Mouse (Mus musculus) heart, adult 8-10 months (tissue): ENCODE data around the gene Capn11. TPM values are rescaled to one million over a fixed set of nuclear protein-coding genes. Genes with fewer than 3 reads are reported as not detected.

ENCODE experiments used
- DNase-seq: peaks from one replicate; pipeline ENCODE4 v3.0.0; 2022; ENCODE audit warnings: low spot score
- total RNA-seq, 4 experiments: library from RNA; stranded (reverse); gene quantifications; 2 replicates each; pipeline ENCODE4 v1.2.4; 2022

Capn11 gene
- under 1 TPM in 1 of 4 experiments, not detected in 3; 0.97 TPM for total RNA-seq

- no peak for DNase-seq
Observed at GRCm38 (mm10) chr17:45659225-45659624, at the start of gene Capn11. Gene Capn11 (minus strand): TSS chr17:45659325.

DNA sequence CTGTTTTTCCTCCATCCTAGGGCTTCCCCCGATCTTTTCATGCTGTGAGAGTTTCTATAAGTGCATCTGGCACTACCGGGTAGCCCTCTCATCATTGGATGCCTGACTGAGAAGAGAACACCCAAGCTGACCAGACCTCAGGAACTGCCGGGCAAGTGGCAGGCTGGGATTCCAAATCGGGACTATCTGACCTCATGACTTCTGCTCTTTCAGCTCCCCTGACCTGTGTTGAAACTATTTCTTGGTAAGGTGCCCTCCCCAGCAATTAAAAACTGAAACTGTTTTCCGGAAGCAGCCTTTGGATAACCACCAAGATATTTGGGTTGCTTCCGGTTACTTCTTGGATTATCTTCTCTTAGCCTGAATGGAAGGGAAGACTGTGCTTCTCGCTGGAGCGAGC is 49.1 kb upstream of the Capn11 start:
- no peak for DNase-seq

- no peak for DNase-seq
Observed at GRCm38 (mm10) chr17:45707376-45707775, 48.3 kb upstream of the Capn11 start.

- no peak for DNase-seq
Observed at GRCm38 (mm10) chr17:45706796-45707195, 47.7 kb upstream of the Capn11 start.

GRCm38 (mm10) chr17:45703187-45703586 is 44.1 kb upstream of the Capn11 start:
- no peak for DNase-seq

GRCm38 (mm10) chr17:45702254-45702653 is 43.1 kb upstream of the Capn11 start:
- DNase-seq, result no peak

GRCm38 (mm10) chr17:45701236-45701591 is 42.1 kb upstream of the Capn11 start:
- no peak for DNase-seq

DNA sequence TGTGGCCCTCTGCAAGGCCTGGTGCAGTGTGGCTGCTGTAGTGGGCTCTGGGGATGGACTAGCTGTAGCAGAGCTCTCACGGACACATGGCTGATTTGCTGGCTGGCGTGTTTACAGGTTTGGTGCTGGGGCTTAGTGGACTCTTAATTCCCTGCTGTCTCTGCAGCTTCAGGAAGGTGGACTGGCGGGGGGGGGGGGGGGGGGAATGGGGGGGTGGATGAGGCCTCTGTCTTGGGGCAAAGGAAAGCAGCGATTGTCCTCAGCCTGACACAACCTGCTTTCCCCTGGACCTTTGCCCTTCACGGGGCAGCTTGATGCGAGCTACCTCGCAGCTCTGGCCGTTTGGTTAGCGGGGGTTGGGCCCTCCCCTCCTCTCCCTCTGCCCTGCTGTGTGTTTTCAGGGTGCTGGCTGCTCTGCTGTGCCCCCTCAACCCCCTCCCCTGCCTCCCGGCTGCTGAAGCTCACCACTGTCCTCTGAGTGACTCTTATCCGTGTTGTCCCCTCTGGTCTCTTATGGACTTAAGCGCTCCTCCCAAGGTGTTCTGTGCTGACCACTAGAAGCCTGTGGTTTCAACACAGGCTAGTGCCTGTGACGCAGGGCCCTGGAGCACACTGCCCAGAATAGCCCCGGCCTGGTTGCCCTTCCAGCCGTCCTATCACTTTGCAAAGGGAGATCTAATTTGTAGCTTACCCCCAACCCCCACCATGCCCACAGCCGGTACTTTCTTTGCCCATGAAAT is 41.5 kb upstream of the Capn11 start:
- peak; percentile 43 for DNase-seq

GRCm38 (mm10) chr17:45699039-45699740 is 40.1 kb upstream of the Capn11 start:
- DNase-seq, result no peak

DNA sequence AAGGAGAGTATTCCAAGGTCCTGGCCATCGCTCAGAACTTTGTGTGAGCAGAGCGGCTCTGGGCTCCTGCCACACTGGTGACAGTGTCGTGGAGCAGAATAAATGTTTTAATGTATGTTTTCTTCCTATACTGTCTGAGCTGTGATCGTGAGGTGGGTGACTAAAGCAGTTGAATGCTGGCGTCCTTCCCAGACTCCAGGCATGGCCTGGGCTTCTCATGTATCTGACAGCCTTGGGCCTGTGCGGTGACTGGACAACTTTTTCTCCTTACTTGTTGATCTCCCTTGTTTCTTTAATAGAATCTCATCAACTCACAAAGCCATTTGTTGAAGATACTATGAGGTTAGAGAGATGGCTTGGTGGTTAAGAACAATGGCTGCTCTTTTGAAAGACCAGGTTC is 39.2 kb upstream of the Capn11 start:
- no peak for DNase-seq

- no peak for DNase-seq
Observed at GRCm38 (mm10) chr17:45696981-45697380, 37.9 kb upstream of the Capn11 start.

DNA sequence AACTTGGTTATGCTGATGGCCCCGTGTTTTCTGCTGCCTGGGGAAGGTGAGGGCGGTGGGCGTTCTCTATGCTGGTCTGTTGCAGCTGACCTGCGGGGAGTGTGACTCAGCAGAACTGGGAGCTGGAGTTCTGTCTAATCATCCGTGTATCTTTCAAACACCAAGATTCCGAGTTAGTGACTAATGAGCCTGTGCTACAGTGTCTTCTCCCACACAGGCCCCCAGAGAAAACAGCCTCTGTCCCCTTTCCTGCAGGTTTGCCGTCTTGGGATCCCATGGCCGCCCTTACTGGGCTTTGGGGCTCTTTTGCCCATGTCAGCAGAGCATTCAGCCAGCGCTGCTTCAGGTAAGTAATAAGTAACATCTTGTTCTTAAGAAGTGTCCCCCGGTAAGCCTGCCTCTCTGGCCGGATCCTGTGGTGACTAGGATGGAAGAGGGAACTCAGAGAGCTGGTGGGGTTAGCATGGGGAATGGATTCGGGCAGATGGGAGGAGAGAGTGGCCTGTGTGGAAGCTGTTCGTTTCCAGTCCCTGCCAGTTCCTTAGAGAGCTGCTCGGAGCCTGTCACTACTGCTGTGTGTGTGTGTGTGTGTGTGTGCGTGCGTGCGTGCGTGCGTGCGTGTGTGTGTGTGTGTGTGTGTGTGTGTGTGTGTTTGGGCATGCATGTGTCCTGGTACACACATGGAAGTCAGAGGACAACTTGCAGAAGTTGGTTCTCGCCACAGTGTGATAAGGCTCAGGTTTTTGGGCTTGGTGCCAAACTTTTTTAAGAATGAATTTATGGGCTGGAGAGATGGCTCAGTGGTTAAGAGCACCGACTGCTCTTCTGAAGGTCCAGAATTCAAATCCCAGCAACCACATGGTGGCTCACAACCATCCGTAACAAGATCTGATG is 36.3 kb upstream of the Capn11 start:
- DNase-seq, result no peak

GRCm38 (mm10) chr17:45693812-45694565 is 34.9 kb upstream of the Capn11 start:
- no peak for DNase-seq

- DNase-seq, result no peak
Observed at GRCm38 (mm10) chr17:45692159-45692558, 33.0 kb upstream of the Capn11 start.

DNA sequence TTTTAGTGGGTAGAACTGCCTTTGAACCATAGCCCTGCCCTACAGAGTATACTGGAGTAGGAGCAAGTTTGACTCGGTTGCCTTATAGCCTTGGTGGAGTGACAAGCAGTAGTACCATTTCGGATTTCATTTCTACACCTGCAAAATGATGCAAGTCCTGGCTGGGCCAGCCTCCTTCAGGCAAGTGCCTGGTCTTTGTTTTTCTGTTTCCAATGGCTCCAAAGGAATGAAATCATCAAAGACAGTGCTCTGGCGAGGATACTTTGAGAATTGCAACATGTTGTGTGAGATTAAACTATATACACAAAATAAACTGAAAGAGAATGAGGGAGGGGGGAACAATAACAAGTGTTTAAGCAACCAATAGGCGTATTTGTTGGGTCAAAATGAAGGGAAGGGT is 30.9 kb upstream of the Capn11 start:
- DNase-seq, result no peak

GRCm38 (mm10) chr17:45689120-45689519 is 30.0 kb upstream of the Capn11 start:
- DNase-seq, result no peak

DNA sequence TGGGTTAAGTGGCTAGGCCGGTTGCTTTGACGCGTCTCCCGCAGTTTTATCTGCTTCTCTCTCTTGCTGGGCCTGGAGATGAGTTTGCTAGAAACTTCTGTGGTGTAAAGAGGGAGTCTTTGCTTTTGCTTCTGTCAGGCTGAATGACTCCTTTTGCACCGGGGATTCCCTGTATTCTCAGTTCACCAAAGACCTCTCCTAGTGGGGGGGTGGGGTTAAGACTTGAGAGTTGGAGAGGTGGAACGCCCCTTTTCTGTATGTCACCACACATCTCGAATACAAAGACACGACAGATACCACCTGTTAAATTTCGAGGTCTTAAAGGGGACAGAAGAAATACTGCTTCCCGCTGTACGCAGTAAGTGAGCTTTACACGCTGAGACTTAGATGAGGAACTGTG is 27.6 kb upstream of the Capn11 start, which contains the start of gene Tmem63b:
TSS of gene Tmem63b (minus strand) at position 190 of the 400 bp plus-strand sequence.
- no peak for DNase-seq

- DNase-seq, result peak; percentile 83
Observed at GRCm38 (mm10) chr17:45686093-45686619, 27.0 kb upstream of the Capn11 start, which contains the start of gene Mrpl14. Gene Mrpl14 (plus strand): TSS chr17:45686322.

DNA sequence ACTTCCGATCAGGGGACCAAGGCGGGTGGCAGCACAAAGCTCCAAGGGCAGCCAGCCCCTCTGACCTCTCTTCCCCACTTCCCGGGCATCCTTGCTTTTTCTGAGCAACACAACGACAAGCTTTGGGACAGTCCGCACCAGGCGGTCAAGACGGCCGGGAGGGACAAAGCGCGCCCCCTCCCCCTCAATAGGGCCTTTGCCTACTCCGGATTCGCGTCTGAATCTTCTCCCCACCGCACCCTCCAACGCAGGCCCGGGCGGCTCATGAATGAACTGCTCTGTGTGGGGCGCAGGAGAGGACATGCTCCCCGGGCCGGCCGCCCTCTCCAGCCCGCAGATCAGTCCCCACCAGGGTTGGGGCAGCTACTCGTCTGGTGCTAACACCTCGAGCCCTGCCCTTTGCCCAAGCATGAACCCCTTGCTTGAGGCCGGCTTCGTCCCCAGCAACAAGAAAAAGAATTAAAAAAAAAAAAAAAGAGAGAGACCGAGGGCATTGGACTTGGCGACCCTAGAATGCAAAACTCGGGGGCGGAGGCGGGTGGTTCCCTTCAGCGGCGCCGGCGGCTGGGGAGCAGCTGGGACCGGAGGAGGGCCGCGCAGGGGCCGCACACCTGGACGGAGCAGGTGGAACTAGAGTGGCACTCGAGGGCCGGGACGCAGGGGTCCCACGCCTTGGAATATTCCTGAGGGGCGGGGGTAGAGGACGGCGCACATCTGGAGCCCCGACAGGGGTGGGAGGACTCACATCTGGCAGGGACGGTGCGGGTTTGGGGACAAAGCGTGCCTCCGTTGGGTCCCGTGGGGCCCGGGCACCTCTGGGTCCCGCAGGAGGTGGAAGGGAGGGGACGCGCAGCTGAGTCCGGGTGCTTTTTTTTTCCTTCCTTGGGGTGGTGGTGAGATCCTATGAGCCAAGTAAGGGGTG is 26.3 kb upstream of the Capn11 start:
- peak; percentile 33 for DNase-seq

DNA sequence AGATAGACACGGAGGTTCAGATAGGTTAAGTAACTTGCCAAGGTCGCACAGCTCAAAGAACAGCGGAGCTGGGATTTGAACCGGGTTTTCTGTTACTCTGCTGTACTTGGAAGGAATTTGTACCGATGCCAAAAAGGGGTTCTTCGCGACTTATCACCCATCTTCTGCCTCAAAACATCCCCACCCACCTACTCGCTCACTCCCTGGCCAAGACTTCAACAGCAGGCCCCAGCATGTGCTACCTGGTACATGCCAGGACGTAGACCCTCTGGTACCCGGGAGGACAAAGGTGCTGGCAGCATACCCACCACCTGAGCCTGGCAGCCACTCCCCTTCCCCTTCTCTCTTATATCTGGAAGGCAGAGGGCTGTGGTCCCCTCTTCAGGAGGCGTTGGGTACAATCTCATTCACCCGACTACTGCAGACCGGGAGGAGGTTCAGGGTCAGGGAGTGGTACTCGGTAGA is 25.6 kb upstream of the Capn11 start:
- no peak for DNase-seq
